Mouse (Mus musculus): Measurements from ENCODE around the gene Arhgef12. TPM values are rescaled to one million over a fixed set of nuclear protein-coding genes. Genes with fewer than 3 reads are reported as not detected.

The Arhgef12 gene
- total RNA-seq, 2 experiments from 2014 or later = 162 to 164 TPM

- no peak for DNase-seq (ENCODE audit: extremely low spot score in 1 of 2, low spot score in 2 of 2)
- H3K27ac ChIP-seq = no peak overlapping the region
- intact Hi-C loops (cut with DNase I) = no loop called here
- TF ChIP-seq CTCF (IDR thresholded peaks at IDR 0.05) = no peak
- no peak overlapping the region for H3K4me3 ChIP-seq
Measured at GRCm38 (mm10) chr9:42932146-42932545, 174.9 kb downstream of the Arhgef12 start.

GRCm38 (mm10) chr9:42927498-42927897 lies 179.5 kb downstream of the Arhgef12 start:
- no peak overlapping the region for H3K27ac ChIP-seq
- intact Hi-C loops (cut with DNase I) = no loop called here
- no peak for TF ChIP-seq CTCF (IDR thresholded peaks at IDR 0.05)
- DNase-seq (ENCODE audit: extremely low spot score in 1 of 2, low spot score in 2 of 2) = no peak
- H3K4me3 ChIP-seq = no peak overlapping the region

GRCm38 (mm10) chr9:42926564-42926963 lies 180.5 kb downstream of the Arhgef12 start:
- Histone ChIP-seq H3K4me3 (no peak overlapping the region), H3K27ac (no peak overlapping the region)
- DNase-seq (ENCODE audit: extremely low spot score in 1 of 2, low spot score in 2 of 2) = no peak
- intact Hi-C loops (cut with DNase I) = no loop called here
- TF ChIP-seq CTCF (IDR thresholded peaks at IDR 0.05) = no peak

GRCm38 (mm10) chr9:42921830-42922229 lies 185.2 kb downstream of the Arhgef12 start:
- intact Hi-C loops (cut with DNase I) = no loop called here
- no peak for TF ChIP-seq CTCF (IDR thresholded peaks at IDR 0.05)
- Histone ChIP-seq H3K4me3 (no peak overlapping the region), H3K27ac (no peak overlapping the region)
- DNase-seq (ENCODE audit: extremely low spot score in 1 of 2, low spot score in 2 of 2) = no peak

- DNase-seq (ENCODE audit: extremely low spot score in 1 of 2, low spot score in 2 of 2) = no peak
- intact Hi-C loops (cut with DNase I) = no loop called here
- TF ChIP-seq CTCF (IDR thresholded peaks at IDR 0.05) = peak; percentile 23
- Histone ChIP-seq H3K27ac (no peak overlapping the region), H3K4me3 (no peak overlapping the region)
Measured at GRCm38 (mm10) chr9:42920190-42920589, 186.8 kb downstream of the Arhgef12 start.

GRCm38 (mm10) chr9:42917911-42918310 lies 189.1 kb downstream of the Arhgef12 start:
- Histone ChIP-seq H3K27ac (no peak overlapping the region), H3K4me3 (no peak overlapping the region)
- peak; percentile 25 to 66 for DNase-seq (ENCODE audit: extremely low spot score in 1 of 2, low spot score in 2 of 2)
- TF ChIP-seq CTCF (IDR thresholded peaks at IDR 0.05) = no peak
- intact Hi-C loops (cut with DNase I) = no loop called here

Other genes starting within 250 kb of the Arhgef12 start
- gene Grik4, start 162.7 kb downstream of the Arhgef12 start, total RNA-seq (2021) = 10 to 100 TPM; 17.7 to 18.3 TPM
- gene Tmem136, start 9.3 kb upstream of the Arhgef12 start, total RNA-seq (2021) = 10 to 100 TPM; 15.6 to 16.8 TPM
- under 1 TPM; 0.16 to 0.65 TPM for gene Pou2f3, start 103.1 kb upstream of the Arhgef12 start, total RNA-seq (2021)
- 10 to 100 TPM; 13.3 to 18.0 TPM for gene Oaf, start 132.7 kb upstream of the Arhgef12 start, total RNA-seq (2021)
- not detected for gene Trim29, start 203.6 kb upstream of the Arhgef12 start, total RNA-seq (2021)